Mouse (Mus musculus) megakaryocyte, embryonic 14.5 days (primary cell): ENCODE data around the gene Kat14.

Source experiments
- FLI1 ChIP-seq: IDR thresholded peaks from 2 replicates; pipeline ENCODE4 v1.6.1; 2012; ENCODE audit warnings: low read length, inconsistent platforms, mixed read lengths
- GATA1 ChIP-seq: IDR thresholded peaks from 3 replicates; pipeline ENCODE4 v1.6.1; 2012; ENCODE audit warnings: mixed read lengths, low read length, inconsistent platforms, borderline replicate concordance

DNA sequence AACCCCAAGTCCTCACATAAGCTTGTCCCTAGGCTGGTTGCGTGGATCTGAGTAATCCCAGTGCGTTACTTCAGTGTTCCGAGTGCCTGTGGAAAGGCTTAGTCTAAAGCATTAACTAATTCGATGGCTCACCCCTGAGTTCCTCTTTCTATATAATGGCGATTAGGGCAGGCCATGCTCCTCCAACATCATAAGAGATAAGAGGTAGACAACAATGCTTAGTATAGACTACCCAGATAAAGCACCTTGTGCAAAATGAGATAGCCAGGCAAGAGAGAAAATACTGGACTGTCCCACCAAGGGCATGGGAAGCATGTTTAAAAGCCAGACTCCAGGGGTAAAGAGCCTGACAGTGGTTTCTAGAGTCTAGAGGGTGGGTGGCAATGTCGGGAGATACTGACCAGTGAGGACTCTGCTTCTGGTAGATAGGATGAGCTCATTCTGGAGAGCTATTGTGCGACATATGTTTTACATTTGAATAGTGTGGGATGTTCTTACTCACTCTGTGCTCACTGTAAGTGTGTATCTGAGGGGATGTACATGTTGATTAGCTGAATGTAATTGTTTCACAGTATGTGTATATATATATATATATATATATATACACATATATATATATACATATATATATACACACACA lies 77.7 kb downstream of the Kat14 start:
- TF ChIP-seq FLI1: no peak
- no peak for TF ChIP-seq GATA1
